10 mouse cellular contexts compared by ENCODE assay signal in genomic region chr1:118529213-118529612, GRCm38 (mm10).
A peak's percentile ranks its signal among the peaks of the same experiment; 100 is the strongest.
DNase-seq lines count a peak whose midpoint lies in the region; ATAC-seq and TF ChIP-seq lines count a peak whose summit lies in the region.
"Had no signal": no experiment of that assay in that cellular context is flagged by ENCODE, and none has a peak within 500 bp of the region (broad histone marks: within the 10 kb centered on the region; RNA-seq: fewer than 3 reads in every experiment).

No protein-coding gene starts in this region.

- no peak overlapping the region for H3K4me2 ChIP-seq in kidney, postnatal 0 days (ENCODE audit: low read length)
- H3K4me2 ChIP-seq in kidney, embryonic 16.5 days (replicated peaks; ENCODE audit: low read depth, low read length), result no peak overlapping the region

- DNase-seq in kidney, postnatal 0 days (ENCODE audit: low spot score), result no peak
- DNase-seq in 3T3-L1 (ENCODE audit: low read depth, low spot score) (peak; percentile 14), A20 (ENCODE audit: low read depth, low spot score) (peak; percentile 20), ZHBTc4 (ENCODE audit: low read depth, low spot score) (peak; percentile 74)
- DNase-seq in spleen, postnatal 14 days (ENCODE audit: low spot score in 2 of 2), result no peak
- DNase-seq in embryonic facial prominence, embryonic 10.5 days (ENCODE audit: low spot score), result no peak
- DNase-seq: adrenal gland, postnatal 36 days; kidney, adult 9 months had no signal

- H3K9me3 ChIP-seq in kidney, postnatal 0 days (replicated peaks; ENCODE audit: low read length), result no peaks in the 10 kb centered on the region
- H3K9me3 ChIP-seq in kidney, embryonic 16.5 days (ENCODE audit: low read length), result peaks cover 5% of the 10 kb centered on the region; the same call in 1 of the 2 replicates
- no peaks in the 10 kb centered on the region for H3K9me3 ChIP-seq in embryonic facial prominence, embryonic 10.5 days

- TF ChIP-seq CTCF in kidney, postnatal 0 days (IDR thresholded peaks at IDR 0.05; ENCODE audit: low read depth), result peak; percentile 27; the same call in 1 of the 2 replicates

- H3K36me3 ChIP-seq in kidney, postnatal 0 days (ENCODE audit: insufficient read depth, low read length), result peaks cover 43% of the 10 kb centered on the region
- H3K36me3 ChIP-seq in kidney, embryonic 16.5 days (ENCODE audit: insufficient read depth, low read length), result peaks cover 61% of the 10 kb centered on the region
- H3K36me3 ChIP-seq in embryonic facial prominence, embryonic 10.5 days (replicated peaks), result peaks cover 100% of the 10 kb centered on the region

- WGBS in kidney, postnatal 0 days, result 96% methylated on average over 1 of the region's 1 CpGs
- WGBS in kidney, embryonic 16.5 days, result 95% methylated on average over 1 of the region's 1 CpGs
- WGBS in embryonic facial prominence, embryonic 10.5 days, result 100% methylated on average over 1 of the region's 1 CpGs

- H3K27me3 ChIP-seq in kidney, postnatal 0 days (ENCODE audit: insufficient read depth, low read length), result no peaks in the 10 kb centered on the region
- no peaks in the 10 kb centered on the region for H3K27me3 ChIP-seq in kidney, embryonic 16.5 days (ENCODE audit: insufficient read depth, low read length)
- H3K27me3 ChIP-seq in embryonic facial prominence, embryonic 10.5 days (replicated peaks; ENCODE audit: low read depth, poor library complexity, severe bottlenecking), result no peaks in the 10 kb centered on the region

- H3K4me1 ChIP-seq in kidney, postnatal 0 days (replicated peaks; ENCODE audit: insufficient read depth, low read length), result no peaks in the 10 kb centered on the region
- H3K4me1 ChIP-seq in kidney, embryonic 16.5 days (ENCODE audit: insufficient read depth, low read length), result no peaks in the 10 kb centered on the region
- no peaks in the 10 kb centered on the region for H3K4me1 ChIP-seq in embryonic facial prominence, embryonic 10.5 days

- no peak overlapping the region for H3K4me3 ChIP-seq in kidney, postnatal 0 days (replicated peaks; ENCODE audit: low read depth, low read length)
- H3K4me3 ChIP-seq in kidney, embryonic 16.5 days (ENCODE audit: low read length), result no peak overlapping the region
- no peak overlapping the region for H3K4me3 ChIP-seq in embryonic facial prominence, embryonic 10.5 days

- no peak overlapping the region for H3K27ac ChIP-seq in kidney, postnatal 0 days
- H3K27ac ChIP-seq in kidney, embryonic 16.5 days (ENCODE audit: low read length), result no peak overlapping the region
- no peak overlapping the region for H3K27ac ChIP-seq in embryonic facial prominence, embryonic 10.5 days (replicated peaks)

- no peak overlapping the region for H3K9ac ChIP-seq in kidney, postnatal 0 days (ENCODE audit: low read depth, low read length)
- no peak overlapping the region for H3K9ac ChIP-seq in kidney, embryonic 16.5 days (replicated peaks; ENCODE audit: low read length)

- no peak for ATAC-seq in kidney, postnatal 0 days (replicated peaks; ENCODE audit: low FRiP score, low read depth)
- no peak for ATAC-seq in kidney, embryonic 16.5 days (ENCODE audit: low FRiP score, low TSS enrichment)
- ATAC-seq: forebrain, embryonic 16.5 days had no signal

Comparison
In these comparisons a context has a peak if more than half of its experiments do, and no peak if none do; other contexts are left out.
1. DNase-seq: peak in 3T3-L1 (single experiment), A20 (single experiment) and ZHBTc4 (single experiment); none in kidney, postnatal 0 days (single experiment), spleen, postnatal 14 days (0 of 2) and embryonic facial prominence, embryonic 10.5 days (single experiment).